ENCODE assay signal across 8 mouse cellular contexts in genomic region chr19:10576690-10577561, GRCm38 (mm10). TPM values are rescaled to one million over a fixed set of nuclear protein-coding genes. Genes with fewer than 3 reads are reported as not detected.
DNase-seq lines count a peak whose midpoint lies in the region; ATAC-seq and TF ChIP-seq lines count a peak whose summit lies in the region.

Gene Cyb561a3, plus strand, starts transcription at chr19:10577172.
Gene Tmem138, minus strand, starts transcription at chr19:10577362.

- H3K27ac ChIP-seq in cortical plate, adult 2 months (ENCODE audit: insufficient read depth, low read length), result peak within 1 kb of the TSS; percentile 75

- ATAC-seq in activated CD4-positive, CD25-positive, alpha-beta regulatory T cell, adult 4 months, result peak; percentile 94

- no peaks in the 10 kb centered on the region for H3K27me3 ChIP-seq in megakaryocyte, embryonic 14.5 days (replicated peaks)

- H3K36me3 ChIP-seq in megakaryocyte, embryonic 14.5 days (replicated peaks; ENCODE audit: low read length), result peaks cover 69% of the 10 kb centered on the region

- H3K4me1 ChIP-seq in cortical plate, adult 2 months (ENCODE audit: control insufficient read depth, insufficient read depth, low read length), result 0 out of 2 replicates have a peak, but pooled peaks cover 1% of the 10 kb centered on the region
- peaks cover 54% of the 10 kb centered on the region for H3K4me1 ChIP-seq in megakaryocyte, embryonic 14.5 days

- H3K4me3 ChIP-seq in cortical plate, adult 2 months (ENCODE audit: insufficient read depth, low read length), result peak within 1 kb of the TSS; percentile 54
- H3K4me3 ChIP-seq in megakaryocyte, embryonic 14.5 days (replicated peaks), result peak within 1 kb of the TSS; percentile 92

- TF ChIP-seq POLR2A in cortical plate, adult 2 months (IDR thresholded peaks at IDR 0.05; ENCODE audit: extremely low read depth, insufficient read depth, low read length), result peak; percentile 86

- no peaks in the 10 kb centered on the region for H3K9me3 ChIP-seq in megakaryocyte, embryonic 14.5 days

- peak; percentile 83 to 84 for DNase-seq in gastrocnemius, adult 8-10 months (ENCODE audit: low spot score in 2 of 2)
- DNase-seq in hindlimb bud, embryonic 11.5 days (ENCODE audit: extremely low spot score, low read depth, low spot score), result peak; percentile 96
- peak; percentile 91 for DNase-seq in left cerebral cortex, adult 8-10 months (ENCODE audit: low spot score in 2 of 2)
- peak; percentile 94 to 97 for DNase-seq in right cerebral cortex, postnatal 10 days (ENCODE audit: low spot score in 2 of 2)
- peak; percentile 80 for DNase-seq in urinary bladder, postnatal 25 days (ENCODE audit: low spot score)

- TF ChIP-seq CTCF in cortical plate, adult 2 months (IDR thresholded peaks at IDR 0.05; ENCODE audit: extremely low read depth, insufficient read depth, low read length), result no peak

RNA-seq across cellular contexts. Expression of gene Cyb561a3, which starts in this region (rescaled TPM):
- polyA plus RNA-seq in activated CD4-positive, CD25-positive, alpha-beta regulatory T cell, adult 4 months (2017; shearing (Covaris generic)), result 10 to 100 TPM; 33.9 to 39.6 TPM
- 15.1 and 15.5 TPM in 2 replicates for polyA plus RNA-seq in cortical plate, adult 2 months (2012; rRNA removed)
- total RNA-seq in gastrocnemius, adult 8-10 months (2022), result 1 to 10 TPM; 7.6 to 8.3 (median 7.8) TPM
- total RNA-seq in left cerebral cortex, adult 8-10 months (2022), result 10 to 100 TPM; 12.4 to 13.2 (median 12.8) TPM
- polyA plus RNA-seq in megakaryocyte, embryonic 14.5 days (2012; ENCODE audit: insufficient read depth, low replicate concordance), result 19.0 and 19.6 TPM in 2 replicates

RNA-seq across cellular contexts. Expression of gene Tmem138, which starts in this region (rescaled TPM):
- polyA plus RNA-seq in activated CD4-positive, CD25-positive, alpha-beta regulatory T cell, adult 4 months (2017; shearing (Covaris generic)), result 10 to 100 TPM; 15.2 to 19.2 TPM
- polyA plus RNA-seq in cortical plate, adult 2 months (2012; rRNA removed), result 19.1 and 20.1 TPM in 2 replicates
- 1 to 10 TPM in 2 of 4 experiments, under 1 TPM in 2; 0.80 to 1.7 (median 1.1) TPM for total RNA-seq in gastrocnemius, adult 8-10 months (2022)
- 10 to 100 TPM; 13.8 to 15.5 (median 14.5) TPM for total RNA-seq in left cerebral cortex, adult 8-10 months (2022)
- polyA plus RNA-seq in megakaryocyte, embryonic 14.5 days (2012; ENCODE audit: insufficient read depth, low replicate concordance), result 2.5 and 5.2 TPM in 2 replicates

Comparison
In these comparisons a context has a peak if more than half of its experiments do, and no peak if none do; other contexts are left out.
1. Peak in every context shown above with its lines: DNase-seq, ATAC-seq, H3K4me3 ChIP-seq and H3K27ac ChIP-seq.
2. RNA of gene Tmem138 (total RNA-seq): 13.8 to 15.5 TPM in left cerebral cortex, adult 8-10 months; 0.80 to 1.7 TPM in gastrocnemius, adult 8-10 months; every median in the first group is over 4 times any median in the second.